Mouse (Mus musculus) heart, postnatal 0 days (tissue): ENCODE results near the gene Mrps18a. TPM values are rescaled to one million over a fixed set of nuclear protein-coding genes. Genes with fewer than 3 reads are reported as not detected.

Source experiments
- ATAC-seq: fragments of 200-750 bp; cut with Nextera tagmentation; 2 replicates; pipeline ENCODE4 v1.8.0; 2017; ENCODE audit warnings: low read depth, moderate number of reproducible peaks, moderate library complexity; ENCODE audit not compliant: insufficient read depth
- DNase-seq: peaks from one replicate; pipeline ENCODE4 v3.0.0-alpha.2; 2016; ENCODE audit warnings: low spot score
- H3K27ac ChIP-seq: fragments of 300-500 bp; sonication (generic); 2 replicates; pipeline ENCODE4 v1.5.1; 2014; ENCODE audit warnings: low read depth, mild to moderate bottlenecking
- H3K27me3 ChIP-seq: fragments of 300-500 bp; sonication (generic); 2 replicates; pipeline ENCODE4 v1.6.1; 2014; ENCODE audit warnings: low read length, mixed read lengths; ENCODE audit not compliant: control insufficient read depth, insufficient read depth
- H3K36me3 ChIP-seq: fragments of 300-500 bp; sonication (generic); replicated peaks from 2 replicates; pipeline ENCODE4 v1.6.1; 2014; ENCODE audit warnings: low read length, mixed read lengths; ENCODE audit not compliant: control insufficient read depth, insufficient read depth
- H3K4me1 ChIP-seq: fragments of 300-500 bp; sonication (generic); 2 replicates; pipeline ENCODE4 v1.6.1; 2014; ENCODE audit warnings: antibody characterized with exemption; ENCODE audit not compliant: control insufficient read depth, insufficient read depth
- H3K4me2 ChIP-seq: fragments of 300-500 bp; sonication (generic); 2 replicates; pipeline ENCODE4 v1.6.1; 2014; ENCODE audit warnings: low read depth, mild to moderate bottlenecking, low read length, moderate library complexity
- H3K4me3 ChIP-seq: fragments of 300-500 bp; sonication (generic); 2 replicates; pipeline ENCODE4 v1.5.1; 2014; ENCODE audit warnings: low read depth, low read length
- H3K9ac ChIP-seq: fragments of 300-500 bp; sonication (generic); replicated peaks from 2 replicates; pipeline ENCODE4 v1.6.1; 2014; ENCODE audit warnings: low read depth, low read length, mixed read lengths
- H3K9me3 ChIP-seq: fragments of 300-500 bp; sonication (generic); replicated peaks from 2 replicates; pipeline ENCODE4 v1.6.1; 2016; ENCODE audit warnings: low read length; ENCODE audit not compliant: control insufficient read depth
- CTCF ChIP-seq: IDR thresholded peaks from 2 replicates; pipeline ENCODE4 v1.5.1; 2016; ENCODE audit warnings: antibody characterized with exemption, control low read depth, low read depth
- EP300 ChIP-seq: IDR thresholded peaks from 2 replicates; pipeline ENCODE4 v1.6.1; 2016; ENCODE audit warnings: antibody characterized with exemption, low read depth
- WGBS: fragments of 180-500 bp; shearing (Covaris S2); extraction: QIAGEN DNeasy Blood & Tissue Kit; methylation state at CpG from one replicate; pipeline ENCODE4 v1.1.7; 2014; 5-methylcytosine and 5-hydroxymethylcytosine counted together
- polyA plus RNA-seq: library from polyadenylated mRNA; unstranded; fragments of >200 nt; fragmentation: Nextera tagmentation; extraction: Ambion mirVana; gene quantifications from 2 replicates; pipeline ENCODE4 v1.2.1, GENCODE M21; 2015
- total RNA-seq: library from RNA; depleted of rRNA; stranded (reverse); fragments of >200 nt; gene quantifications from 2 replicates; pipeline ENCODE4 v1.2.3, GENCODE M21; 2014; ENCODE audit warnings: low replicate concordance

Mrps18a gene
- total and polyA plus RNA-seq, 2 experiments from 2014 or later = 76.6 to 174 TPM

GRCm38 (mm10) chr17:46117623-46118422 is 7.0 kb downstream of the Mrps18a start:
- Histone ChIP-seq H3K4me2 (no peak overlapping the region), H3K27me3 (no peaks in the 10 kb centered on the region), H3K9ac (no peak overlapping the region), H3K9me3 (no peaks in the 10 kb centered on the region), H3K4me1 (peaks cover 2% of the 10 kb centered on the region; the same call in 1 of the 2 replicates), H3K27ac (no peak overlapping the region; the same call in 1 of the 2 replicates), H3K4me3 (no peak overlapping the region), H3K36me3 (peaks cover 37% of the 10 kb centered on the region)
- DNase-seq = no peak
- ATAC-seq = no peak
- WGBS = 60% methylated on average over 13 of the region's 13 CpGs
- TF ChIP-seq EP300 (no peak), CTCF (no peak)

GRCm38 (mm10) chr17:46118423-46118850 is 7.7 kb downstream of the Mrps18a start:
- Histone ChIP-seq H3K36me3 (peaks cover 39% of the 10 kb centered on the region), H3K4me3 (no peak overlapping the region), H3K27me3 (no peaks in the 10 kb centered on the region), H3K9me3 (no peaks in the 10 kb centered on the region), H3K27ac (no peak overlapping the region), H3K9ac (no peak overlapping the region), H3K4me1 (peaks cover 8% of the 10 kb centered on the region), H3K4me2 (no peak overlapping the region)
- WGBS = 52% methylated on average over 4 of the region's 4 CpGs
- no peak for TF ChIP-seq EP300
- ATAC-seq (no peak), DNase-seq (no peak)

- DNase-seq = no peak
- no peaks in the 10 kb centered on the region for H3K9me3 ChIP-seq
- WGBS = 72% methylated on average over 10 of the region's 10 CpGs
- no peak overlapping the region for H3K4me2 ChIP-seq
- peaks cover 14% of the 10 kb centered on the region for H3K4me1 ChIP-seq
- TF ChIP-seq CTCF (no peak), EP300 (no peak)
- no peak overlapping the region for H3K9ac ChIP-seq
- ATAC-seq = no peak
- H3K4me3 ChIP-seq = no peak overlapping the region
- peaks cover 50% of the 10 kb centered on the region for H3K36me3 ChIP-seq
- no peak overlapping the region for H3K27ac ChIP-seq
- H3K27me3 ChIP-seq = no peaks in the 10 kb centered on the region
Observed at GRCm38 (mm10) chr17:46119641-46120040, 8.9 kb downstream of the Mrps18a start.

GRCm38 (mm10) chr17:46122791-46123190 is 12.0 kb downstream of the Mrps18a start:
- Histone ChIP-seq H3K9ac (no peak overlapping the region), H3K9me3 (no peaks in the 10 kb centered on the region), H3K36me3 (peaks cover 80% of the 10 kb centered on the region), H3K27me3 (no peaks in the 10 kb centered on the region), H3K4me2 (no peak overlapping the region), H3K4me1 (peaks cover 14% of the 10 kb centered on the region), H3K27ac (no peak overlapping the region), H3K4me3 (no peak overlapping the region)
- DNase-seq (no peak), ATAC-seq (no peak)
- 95% methylated on average over 4 of the region's 4 CpGs for WGBS
- TF ChIP-seq EP300 (no peak), CTCF (no peak)

GRCm38 (mm10) chr17:46123285-46123684 is 12.5 kb downstream of the Mrps18a start:
- DNase-seq (no peak), ATAC-seq (no peak)
- H3K9me3 ChIP-seq = no peaks in the 10 kb centered on the region
- H3K4me2 ChIP-seq = no peak overlapping the region
- no peak overlapping the region for H3K9ac ChIP-seq
- H3K4me3 ChIP-seq = no peak overlapping the region
- 95% methylated on average over 4 of the region's 4 CpGs for WGBS
- peaks cover 14% of the 10 kb centered on the region for H3K4me1 ChIP-seq
- H3K27ac ChIP-seq = 0 out of 2 replicates have a peak overlapping the region, but pooled peaks have one; percentile 36
- TF ChIP-seq EP300 (no peak), CTCF (no peak)
- no peaks in the 10 kb centered on the region for H3K27me3 ChIP-seq
- peaks cover 80% of the 10 kb centered on the region for H3K36me3 ChIP-seq
